ENCODE assay signal across 10 mouse cellular contexts in genomic region chr1:118435001-118435473, GRCm38 (mm10). TPM values are rescaled to one million over a fixed set of nuclear protein-coding genes. Genes with fewer than 3 reads are reported as not detected.
DNase-seq lines count a peak whose midpoint lies in the region; ATAC-seq and TF ChIP-seq lines count a peak whose summit lies in the region.
"Had no signal": no experiment of that assay in that cellular context is flagged by ENCODE, and none has a peak within 500 bp of the region (broad histone marks: within the 10 kb centered on the region; RNA-seq: fewer than 3 reads in every experiment).

No protein-coding gene starts in this region.

- H3K27ac ChIP-seq in lung, postnatal 0 days (ENCODE audit: low read length) = no peak overlapping the region
- peak overlapping the region; percentile 72 for H3K27ac ChIP-seq in hindbrain, embryonic 11.5 days (ENCODE audit: low read depth, low read length)
- peak overlapping the region; percentile 86 for H3K27ac ChIP-seq in neural tube, embryonic 13.5 days (replicated peaks)
- H3K27ac ChIP-seq: lung, embryonic 15.5 days had no signal

- H3K27me3 ChIP-seq in lung, postnatal 0 days (replicated peaks; ENCODE audit: insufficient read depth, low read length) = no peaks in the 10 kb centered on the region
- no peaks in the 10 kb centered on the region for H3K27me3 ChIP-seq in hindbrain, embryonic 11.5 days (ENCODE audit: control insufficient read depth, insufficient read depth, low read length)
- no peaks in the 10 kb centered on the region for H3K27me3 ChIP-seq in neural tube, embryonic 13.5 days
- H3K27me3 ChIP-seq: lung, embryonic 15.5 days had no signal

- no peak overlapping the region for H3K9ac ChIP-seq in lung, postnatal 0 days (replicated peaks; ENCODE audit: low read depth)
- no peak overlapping the region for H3K9ac ChIP-seq in hindbrain, embryonic 11.5 days (ENCODE audit: low read depth, low read length)
- H3K9ac ChIP-seq in neural tube, embryonic 13.5 days = peak overlapping the region; percentile 44
- H3K9ac ChIP-seq: lung, embryonic 15.5 days had no signal

- no peak for TF ChIP-seq CTCF in lung, postnatal 0 days (IDR thresholded peaks at IDR 0.05)

- WGBS in lung, postnatal 0 days = 47% methylated on average over 10 of the region's 10 CpGs
- 50% methylated on average over 10 of the region's 10 CpGs for WGBS in hindbrain, embryonic 11.5 days
- WGBS in neural tube, embryonic 13.5 days = 37% methylated on average over 10 of the region's 10 CpGs

- DNase-seq in adrenal gland, adult 2 months = peak; percentile 56
- no peak for DNase-seq in adrenal gland, adult 18-20 months (ENCODE audit: low spot score in 2 of 2)
- DNase-seq in lung, postnatal 0 days (ENCODE audit: low spot score) = peak; percentile 15
- DNase-seq in lung, adult 18-20 months = no peak
- DNase-seq in hindbrain, embryonic 11.5 days (ENCODE audit: low spot score) = peak; percentile 38
- no peak for DNase-seq in urinary bladder, postnatal 4 days (ENCODE audit: low spot score in 2 of 2)
- DNase-seq: kidney, postnatal 4 days had no signal

- H3K36me3 ChIP-seq in lung, postnatal 0 days (ENCODE audit: insufficient read depth, low read length) = no peaks in the 10 kb centered on the region
- no peaks in the 10 kb centered on the region for H3K36me3 ChIP-seq in hindbrain, embryonic 11.5 days (ENCODE audit: control insufficient read depth, insufficient read depth, low read length)
- no peaks in the 10 kb centered on the region for H3K36me3 ChIP-seq in neural tube, embryonic 13.5 days
- H3K36me3 ChIP-seq: lung, embryonic 15.5 days had no signal

- TF ChIP-seq EP300 in lung, postnatal 0 days (IDR thresholded peaks at IDR 0.05) = no peak

- no peaks in the 10 kb centered on the region for H3K9me3 ChIP-seq in lung, postnatal 0 days (ENCODE audit: low read length)
- no peaks in the 10 kb centered on the region for H3K9me3 ChIP-seq in hindbrain, embryonic 11.5 days (ENCODE audit: control insufficient read depth, low read length)
- no peaks in the 10 kb centered on the region for H3K9me3 ChIP-seq in neural tube, embryonic 13.5 days
- H3K9me3 ChIP-seq: lung, embryonic 15.5 days had no signal

- H3K4me2 ChIP-seq in lung, postnatal 0 days (replicated peaks; ENCODE audit: low read depth, low read length) = no peak overlapping the region
- no peak overlapping the region for H3K4me2 ChIP-seq in hindbrain, embryonic 11.5 days (replicated peaks; ENCODE audit: low read depth, low read length)
- H3K4me2 ChIP-seq in neural tube, embryonic 13.5 days = peak overlapping the region; percentile 34
- H3K4me2 ChIP-seq: lung, embryonic 15.5 days had no signal

- no peak overlapping the region for H3K4me3 ChIP-seq in lung, postnatal 0 days (ENCODE audit: low read depth, low read length)
- H3K4me3 ChIP-seq in hindbrain, embryonic 11.5 days (ENCODE audit: low read depth, low read length) = no peak overlapping the region
- 0 out of 2 replicates have a peak overlapping the region, but pooled peaks have one; percentile 8 for H3K4me3 ChIP-seq in neural tube, embryonic 13.5 days
- H3K4me3 ChIP-seq: lung, embryonic 15.5 days had no signal

- ATAC-seq in lung, postnatal 0 days = no peak
- ATAC-seq in hindbrain, embryonic 11.5 days (ENCODE audit: low FRiP score) = peak; percentile 76
- ATAC-seq in neural tube, embryonic 13.5 days (ENCODE audit: low read depth) = peak; percentile 62
- ATAC-seq in megakaryocyte, adult 5-6 weeks (ENCODE audit: poor library complexity, severe bottlenecking) = no peak

- H3K4me1 ChIP-seq in lung, postnatal 0 days (ENCODE audit: insufficient read depth, low read depth, low read length) = no peaks in the 10 kb centered on the region
- no peaks in the 10 kb centered on the region for H3K4me1 ChIP-seq in hindbrain, embryonic 11.5 days (replicated peaks; ENCODE audit: control insufficient read depth, insufficient read depth, low read length)
- H3K4me1 ChIP-seq in neural tube, embryonic 13.5 days (replicated peaks) = peaks cover 33% of the 10 kb centered on the region

RNA-seq across cellular contexts. Expression of gene Clasp1, which starts 46.2 kb away (rescaled TPM):
- total RNA-seq in adrenal gland, adult 2 months (2021) = 10 to 100 TPM; 36.0 to 42.9 TPM
- polyA plus RNA-seq in adrenal gland, adult 2 months (2012; rRNA removed) = 13.1 and 14.9 TPM in 2 replicates
- total RNA-seq in adrenal gland, adult 18-20 months (2021) = 10 to 100 TPM; 35.9 to 36.6 TPM
- 14.8 and 19.6 TPM in 2 replicates for polyA plus RNA-seq in lung, postnatal 0 days (2015; fragmentation: Nextera tagmentation; extraction: Ambion mirVana)
- polyA plus RNA-seq in hindbrain, embryonic 11.5 days (2014; fragmentation: Nextera tagmentation; extraction: Ambion mirVana) = 96.0 and 134 TPM in 2 replicates
- 103 and 107 TPM in 2 replicates for polyA plus RNA-seq in neural tube, embryonic 13.5 days (2015; fragmentation: Nextera tagmentation; extraction: Ambion mirVana)
- 33.2 and 34.0 TPM in 2 replicates for total RNA-seq in megakaryocyte, adult 5-6 weeks (2015)
- 43.6 and 48.2 TPM in 2 replicates for total RNA-seq in megakaryocyte, adult 5-6 weeks (2017)

Comparison
In these comparisons a context has a peak if more than half of its experiments do, and no peak if none do; other contexts are left out.
1. DNase-seq: peak in adrenal gland, adult 2 months (single experiment), lung, postnatal 0 days (single experiment) and hindbrain, embryonic 11.5 days (single experiment); none in adrenal gland, adult 18-20 months (0 of 2), lung, adult 18-20 months (0 of 2) and urinary bladder, postnatal 4 days (0 of 2).
2. ATAC-seq: peak in hindbrain, embryonic 11.5 days (single experiment) and neural tube, embryonic 13.5 days (single experiment); none in lung, postnatal 0 days (single experiment) and megakaryocyte, adult 5-6 weeks (single experiment).